Mouse (Mus musculus) stomach, embryonic 14.5 days (tissue): ENCODE measurements at regions not wholly inside any gene's neighbourhood (a gene's known extent, or its start where the extent isn't known, plus 50 kb on each side); places are given as distances from the start of the nearest gene placed in this dataset.
"Not testable (repeated sequence)": the region's sequence is repeated elsewhere in the genome, so short reads cannot be mapped to it uniquely, and the experiment has no call there.

Experiments used
- ATAC-seq: fragments of 200-750 bp; cut with Nextera tagmentation; 2 replicates; pipeline ENCODE4 v1.8.0; 2017; ENCODE audit warnings: low read depth, moderate TSS enrichment; ENCODE audit not compliant: insufficient number of reproducible peaks, insufficient read depth, low FRiP score
- H3K27ac ChIP-seq: fragments of 300-500 bp; sonication (generic); 2 replicates; pipeline ENCODE4 v1.5.1; 2014; ENCODE audit warnings: mild to moderate bottlenecking, low read length, moderate library complexity, mixed read lengths
- H3K27me3 ChIP-seq: fragments of 300-500 bp; sonication (generic); 2 replicates; pipeline ENCODE4 v1.6.1; 2014; ENCODE audit warnings: low read length, control low read depth, mixed read lengths; ENCODE audit not compliant: control insufficient read depth, insufficient read depth
- H3K36me3 ChIP-seq: fragments of 300-500 bp; sonication (generic); 2 replicates; pipeline ENCODE4 v1.6.1; 2014; ENCODE audit warnings: mild to moderate bottlenecking, control low read depth, low read length, moderate library complexity, mixed read lengths; ENCODE audit not compliant: control insufficient read depth, insufficient read depth
- H3K4me1 ChIP-seq: fragments of 300-500 bp; sonication (generic); 2 replicates; pipeline ENCODE4 v1.6.1; 2014; ENCODE audit warnings: low read length, control low read depth, mixed read lengths; ENCODE audit not compliant: control insufficient read depth, insufficient read depth
- H3K4me2 ChIP-seq: fragments of 300-500 bp; sonication (generic); replicated peaks from 2 replicates; pipeline ENCODE4 v1.6.1; 2014; ENCODE audit warnings: low read depth, low read length, control low read depth
- H3K4me3 ChIP-seq: fragments of 300-500 bp; sonication (generic); 2 replicates; pipeline ENCODE4 v1.5.1; 2014; ENCODE audit warnings: low read depth, low read length, control low read depth
- H3K9ac ChIP-seq: fragments of 300-500 bp; sonication (generic); replicated peaks from 2 replicates; pipeline ENCODE4 v1.6.1; 2014; ENCODE audit warnings: low read depth, mild to moderate bottlenecking, control low read depth, low read length, moderate library complexity, mixed read lengths
- H3K9me3 ChIP-seq: fragments of 300-500 bp; sonication (generic); 2 replicates; pipeline ENCODE4 v1.6.1; 2016; ENCODE audit warnings: low read depth, low read length, control low read depth; ENCODE audit not compliant: control insufficient read depth
- WGBS: fragments of 180-500 bp; shearing (Covaris S2); extraction: QIAGEN DNeasy Blood & Tissue Kit; methylation state at CpG from one replicate; pipeline ENCODE4 v1.1.7; 2014; 5-methylcytosine and 5-hydroxymethylcytosine counted together

DNA sequence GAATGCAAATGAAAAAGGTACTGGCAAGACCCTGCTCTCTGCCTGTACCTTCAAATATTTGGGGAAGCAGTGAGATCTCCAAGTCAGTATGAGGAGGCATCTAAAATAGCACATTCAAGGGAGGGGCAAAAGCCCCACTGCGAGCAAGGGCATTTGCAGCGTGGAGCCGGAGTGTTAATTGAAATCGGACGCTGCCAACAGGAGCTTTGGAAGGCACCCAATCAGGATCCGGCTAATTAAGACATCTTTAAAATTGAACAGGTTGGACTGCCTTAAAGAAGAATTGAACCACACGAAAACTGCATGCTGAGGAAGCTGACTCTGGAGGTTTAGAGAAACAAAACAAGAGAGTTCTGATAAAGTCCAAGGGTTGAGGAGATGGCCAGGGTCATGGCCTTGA, 311.5 kb downstream of the Vrk1 start:
- Histone ChIP-seq H3K4me1 (no peaks in the 10 kb centered on the region), H3K9ac (no peak overlapping the region), H3K9me3 (no peaks in the 10 kb centered on the region), H3K27me3 (no peaks in the 10 kb centered on the region), H3K4me2 (no peak overlapping the region), H3K36me3 (no peaks in the 10 kb centered on the region), H3K4me3 (no peak overlapping the region), H3K27ac (no peak overlapping the region)
- ATAC-seq = no peak
- 85% methylated on average over 7 of the region's 7 CpGs for WGBS

DNA sequence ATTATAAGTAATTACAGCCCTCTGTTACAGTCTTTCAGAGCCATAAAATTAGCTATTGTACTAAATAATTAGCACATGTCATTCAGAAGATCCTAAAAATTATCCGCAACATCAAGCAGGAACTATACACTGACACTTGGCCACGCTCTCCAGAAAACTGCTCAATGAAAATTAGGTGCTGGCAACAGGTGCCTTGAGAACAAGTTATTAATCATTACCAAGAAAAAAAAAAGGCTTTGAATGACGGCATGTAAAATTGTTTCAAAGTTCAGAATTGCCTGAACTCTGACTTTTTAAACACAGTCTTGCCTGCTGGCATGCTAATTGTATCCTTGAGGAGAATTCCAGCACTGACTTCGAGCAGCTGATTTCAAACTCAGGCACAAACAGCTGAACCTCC, 316.6 kb downstream of the Vrk1 start:
- H3K27me3 ChIP-seq = no peaks in the 10 kb centered on the region
- WGBS = 54% methylated on average over 4 of the region's 4 CpGs
- no peaks in the 10 kb centered on the region for H3K36me3 ChIP-seq
- no peak overlapping the region for H3K4me3 ChIP-seq
- no peaks in the 10 kb centered on the region for H3K4me1 ChIP-seq
- H3K4me2 ChIP-seq = no peak overlapping the region
- no peak overlapping the region for H3K9ac ChIP-seq
- ATAC-seq = no peak
- no peak overlapping the region for H3K27ac ChIP-seq
- peaks cover 4% of the 10 kb centered on the region; the same call in 1 of the 2 replicates for H3K9me3 ChIP-seq

DNA sequence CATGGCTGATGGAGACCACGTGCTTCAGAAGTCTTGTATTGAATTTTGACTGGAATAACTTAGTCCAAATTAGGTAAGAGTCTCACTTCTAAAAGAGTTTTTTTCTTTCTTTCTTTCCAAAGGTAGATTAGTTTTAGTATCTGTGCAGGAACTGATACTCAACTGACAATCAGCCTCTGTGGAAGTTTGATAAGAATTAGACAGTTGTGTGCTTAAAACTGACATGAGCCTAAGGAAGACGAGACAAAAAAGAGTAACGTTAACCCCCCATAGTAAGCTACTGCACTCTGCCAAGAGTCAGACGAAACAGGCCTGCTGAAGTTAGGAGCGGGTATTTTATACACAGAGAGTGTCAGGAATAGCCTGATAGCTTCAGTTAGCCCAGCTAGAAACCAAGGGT, 317.3 kb downstream of the Vrk1 start:
- ATAC-seq = no peak
- H3K4me2 ChIP-seq = no peak overlapping the region
- no peaks in the 10 kb centered on the region for H3K36me3 ChIP-seq
- 73% methylated on average over 5 of the region's 5 CpGs for WGBS
- H3K9me3 ChIP-seq = peaks cover 4% of the 10 kb centered on the region; the same call in 1 of the 2 replicates
- no peak overlapping the region for H3K27ac ChIP-seq
- H3K4me1 ChIP-seq = no peaks in the 10 kb centered on the region
- H3K27me3 ChIP-seq = no peaks in the 10 kb centered on the region
- H3K4me3 ChIP-seq = no peak overlapping the region
- H3K9ac ChIP-seq = no peak overlapping the region

- Histone ChIP-seq H3K4me1 (no peaks in the 10 kb centered on the region), H3K27ac (no peak overlapping the region), H3K4me2 (no peak overlapping the region), H3K9me3 (no peaks in the 10 kb centered on the region), H3K9ac (no peak overlapping the region), H3K27me3 (no peaks in the 10 kb centered on the region), H3K36me3 (no peaks in the 10 kb centered on the region), H3K4me3 (no peak overlapping the region)
- no peak for ATAC-seq
- WGBS = 90% methylated on average over 9 of the region's 9 CpGs
Observed at GRCm38 (mm10) chr12:106357867-106358266, 347.8 kb downstream of the Vrk1 start.

DNA sequence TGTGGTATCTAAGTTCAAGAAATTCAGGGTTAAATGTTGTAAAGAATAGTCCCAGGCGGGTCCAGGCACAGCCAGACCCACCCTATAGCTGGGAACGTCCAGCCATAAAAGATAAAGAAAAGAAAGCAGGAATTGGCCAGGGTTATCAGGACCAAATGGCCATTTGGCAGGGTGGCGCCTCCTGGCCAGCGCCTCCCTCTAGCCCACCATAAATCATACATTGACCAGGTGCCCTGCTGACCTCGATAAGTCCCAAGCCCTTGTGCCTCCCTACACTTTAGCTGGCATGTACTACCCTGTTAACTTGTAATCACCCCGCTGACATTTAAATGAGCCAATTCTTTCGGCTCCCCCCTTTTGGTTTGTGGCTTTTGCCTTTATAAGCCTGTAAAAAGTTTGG, 351.6 kb downstream of the Vrk1 start:
- not testable (repeated sequence) for H3K36me3 ChIP-seq, H3K4me1 ChIP-seq, ATAC-seq, H3K4me3 ChIP-seq, H3K27me3 ChIP-seq, H3K27ac ChIP-seq, H3K9me3 ChIP-seq, H3K9ac ChIP-seq, H3K4me2 ChIP-seq
- 39% methylated on average over 7 of the region's 7 CpGs for WGBS

DNA sequence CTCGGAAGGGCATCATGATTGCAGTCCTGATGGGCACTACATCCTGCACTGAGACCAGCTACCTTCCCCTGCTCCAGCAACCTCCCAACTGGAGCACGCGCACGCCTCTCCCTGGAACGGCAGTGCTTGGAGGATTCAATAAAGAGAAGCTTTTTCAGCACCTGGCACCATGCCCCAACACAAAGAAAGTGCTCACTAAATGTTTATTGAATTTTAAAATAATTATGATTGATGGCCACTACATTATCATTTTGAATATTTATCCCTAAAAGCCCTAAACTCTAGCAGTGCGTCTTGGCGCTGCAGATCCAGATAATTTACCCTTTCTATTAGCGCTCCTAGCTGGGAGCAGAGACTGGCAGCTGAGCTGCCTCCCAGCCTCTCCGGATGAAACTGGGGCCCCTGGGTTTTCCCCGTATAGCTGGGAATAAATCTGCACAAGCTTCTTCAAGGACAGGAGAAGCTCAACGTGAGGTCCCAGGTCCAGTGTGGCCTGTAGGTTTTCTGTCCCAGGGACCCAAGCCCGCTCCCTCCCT, 364.9 kb downstream of the Vrk1 start:
- no peak overlapping the region for H3K4me2 ChIP-seq
- H3K4me1 ChIP-seq = no peaks in the 10 kb centered on the region
- ATAC-seq = no peak
- WGBS = 38% methylated on average over 12 of the region's 12 CpGs
- no peaks in the 10 kb centered on the region for H3K9me3 ChIP-seq
- H3K36me3 ChIP-seq = no peaks in the 10 kb centered on the region
- no peak overlapping the region for H3K4me3 ChIP-seq
- no peak overlapping the region for H3K27ac ChIP-seq
- no peaks in the 10 kb centered on the region for H3K27me3 ChIP-seq
- H3K9ac ChIP-seq = no peak overlapping the region

- Histone ChIP-seq H3K36me3 (no peaks in the 10 kb centered on the region), H3K27me3 (no peaks in the 10 kb centered on the region), H3K4me3 (no peak overlapping the region), H3K4me1 (no peaks in the 10 kb centered on the region), H3K4me2 (no peak overlapping the region), H3K27ac (no peak overlapping the region), H3K9me3 (no peaks in the 10 kb centered on the region), H3K9ac (no peak overlapping the region)
- ATAC-seq = no peak
- WGBS = 90% methylated on average over 13 of the region's 13 CpGs
Observed at GRCm38 (mm10) chr12:106375886-106376285, 365.9 kb downstream of the Vrk1 start.

- no peak for ATAC-seq
- Histone ChIP-seq H3K36me3 (no peaks in the 10 kb centered on the region), H3K4me3 (no peak overlapping the region), H3K9me3 (no peaks in the 10 kb centered on the region), H3K4me2 (no peak overlapping the region), H3K4me1 (no peaks in the 10 kb centered on the region), H3K27ac (no peak overlapping the region), H3K9ac (no peak overlapping the region), H3K27me3 (no peaks in the 10 kb centered on the region)
- 60% methylated on average over 12 of the region's 12 CpGs for WGBS
Observed at GRCm38 (mm10) chr12:106376783-106377182, 366.8 kb downstream of the Vrk1 start.

DNA sequence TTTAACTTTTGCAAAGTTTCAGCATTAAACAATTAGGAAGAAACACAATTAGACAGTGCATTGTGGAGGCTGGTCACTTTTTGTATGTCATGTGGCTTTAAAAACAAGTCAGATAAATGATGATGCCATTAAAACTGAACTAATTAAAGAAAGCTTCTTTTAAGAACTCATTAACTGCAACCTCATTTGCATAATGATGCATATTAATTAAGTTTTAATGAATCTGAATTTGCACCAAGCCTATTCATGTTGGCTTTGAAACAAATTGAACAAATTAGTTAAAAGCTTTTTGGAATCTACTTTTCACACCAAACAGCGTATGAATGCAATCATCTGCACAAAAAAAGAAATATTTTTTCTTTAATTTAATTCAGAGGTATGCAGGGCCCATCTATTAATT, 367.3 kb downstream of the Vrk1 start:
- 96% methylated on average over 1 of the region's 1 CpGs for WGBS
- Histone ChIP-seq H3K9me3 (no peaks in the 10 kb centered on the region), H3K9ac (no peak overlapping the region), H3K4me1 (no peaks in the 10 kb centered on the region), H3K4me3 (no peak overlapping the region), H3K36me3 (no peaks in the 10 kb centered on the region), H3K27me3 (no peaks in the 10 kb centered on the region), H3K4me2 (no peak overlapping the region), H3K27ac (no peak overlapping the region)
- ATAC-seq = no peak
